Mouse (Mus musculus): Measurements from ENCODE around the gene Rin2. TPM values are rescaled to one million over a fixed set of nuclear protein-coding genes. Genes with fewer than 3 reads are reported as not detected.
"Not testable (repeated sequence)": the region's sequence is repeated elsewhere in the genome, so short reads cannot be mapped to it uniquely, and the experiment has no call there.

Rin2 gene
- total RNA-seq, 2 experiments from 2014 or later, result 24.2 to 29.3 TPM

DNA sequence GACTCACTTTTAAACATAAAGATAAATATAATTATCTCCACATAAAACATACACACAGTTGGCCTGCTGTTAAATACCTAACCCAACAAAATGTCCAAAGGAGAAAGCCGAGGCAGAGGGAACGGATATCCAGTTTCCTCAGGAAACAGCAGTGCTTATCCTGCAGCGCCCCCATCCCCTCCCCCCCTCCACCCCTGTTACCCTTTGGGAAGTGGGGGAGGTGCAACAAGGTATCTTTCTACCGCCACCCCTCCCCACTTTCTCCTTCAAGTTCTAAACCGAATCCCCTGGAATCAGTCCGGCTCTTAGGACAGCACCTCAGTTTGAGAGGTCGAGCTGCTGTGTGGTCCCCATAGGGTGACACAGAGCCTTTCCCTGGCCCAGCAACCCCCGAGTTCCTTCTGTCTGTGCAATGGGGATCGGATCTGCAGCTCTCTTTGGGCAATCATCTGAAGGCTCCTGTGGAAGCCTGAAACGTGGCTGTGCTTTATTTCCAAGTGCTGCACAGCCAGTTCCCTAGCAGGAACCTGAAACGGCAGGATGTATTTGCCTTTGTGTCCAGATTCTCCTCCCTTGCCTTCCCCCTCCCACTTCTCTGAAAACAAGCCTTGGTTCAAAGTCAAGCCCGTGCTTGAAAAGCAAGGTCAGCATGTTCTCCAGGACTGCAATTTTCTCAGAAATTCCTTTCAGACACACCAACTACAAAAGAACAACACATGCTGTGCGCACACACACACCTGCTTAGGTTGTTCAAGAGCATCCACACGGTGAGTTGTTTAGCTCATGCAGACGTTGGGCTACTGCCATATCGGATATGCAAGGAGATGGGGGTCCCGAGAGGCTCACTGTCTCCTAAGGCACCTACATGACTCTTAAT lies 209.3 kb downstream of the Rin2 start:
- Histone ChIP-seq H3K4me3 (no peak overlapping the region), H3K27ac (peak overlapping the region; percentile 79)
- DNase-seq (ENCODE audit: extremely low spot score in 1 of 2, low spot score in 2 of 2), result no peak
- intact Hi-C loops (cut with DNase I), result loop anchor here (5.0 kb wide), 2 partner anchors 92 to 187 kb away; no protein-coding TSS in a partner anchor
- TF ChIP-seq CTCF (IDR thresholded peaks at IDR 0.05), result no peak

DNA sequence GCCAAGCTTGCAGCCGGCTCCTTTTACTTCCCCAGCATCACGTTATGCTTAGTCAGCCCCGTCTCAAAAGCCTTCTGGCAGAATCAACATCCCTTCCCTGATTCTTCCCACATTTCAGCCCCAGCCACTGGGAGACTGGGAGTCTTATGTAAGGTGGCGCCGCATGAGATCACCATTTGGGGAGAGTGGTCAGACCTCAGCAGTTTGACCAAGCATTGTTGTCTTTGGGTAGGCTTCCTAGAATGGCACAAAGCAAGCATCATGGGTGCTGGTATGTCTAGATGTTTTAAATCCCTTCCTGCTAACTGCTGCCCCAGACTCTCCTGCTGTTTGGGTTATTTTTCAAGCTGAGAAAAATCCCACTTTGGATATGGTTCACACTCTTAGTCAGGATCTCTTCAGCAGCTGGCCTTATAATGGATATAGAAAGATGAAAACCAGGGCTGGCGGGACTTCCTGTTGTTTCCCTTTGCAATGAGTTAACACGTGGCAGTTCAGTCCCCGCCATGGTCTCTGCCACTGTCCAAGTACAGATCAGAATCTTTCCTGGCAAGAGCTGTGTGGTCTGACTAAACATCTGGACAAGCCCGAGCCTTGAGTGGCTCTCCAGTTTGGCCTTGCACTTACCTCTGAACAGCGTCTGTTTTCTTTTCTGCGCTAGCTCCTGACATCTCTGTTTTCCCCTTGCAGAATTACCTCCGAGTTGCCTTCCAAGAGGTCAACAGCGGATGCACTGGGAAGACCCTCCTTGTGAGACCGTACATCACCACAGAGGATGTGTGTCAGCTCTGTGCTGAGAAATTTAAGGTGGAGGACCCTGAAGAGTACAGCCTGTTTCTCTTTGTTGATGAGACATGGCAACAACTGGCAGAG lies 210.1 kb downstream of the Rin2 start:
- no peak overlapping the region for H3K4me3 ChIP-seq
- intact Hi-C loops (cut with DNase I), result loop anchor here (5.0 kb wide), 3 partner anchors 33 to 188 kb away; no protein-coding TSS in a partner anchor
- no peak for TF ChIP-seq CTCF (IDR thresholded peaks at IDR 0.05)
- peak overlapping the region; percentile 79 for H3K27ac ChIP-seq
- peak in 1 of 2 experiments; percentile 57 for DNase-seq (ENCODE audit: extremely low spot score in 1 of 2, low spot score in 2 of 2)

DNA sequence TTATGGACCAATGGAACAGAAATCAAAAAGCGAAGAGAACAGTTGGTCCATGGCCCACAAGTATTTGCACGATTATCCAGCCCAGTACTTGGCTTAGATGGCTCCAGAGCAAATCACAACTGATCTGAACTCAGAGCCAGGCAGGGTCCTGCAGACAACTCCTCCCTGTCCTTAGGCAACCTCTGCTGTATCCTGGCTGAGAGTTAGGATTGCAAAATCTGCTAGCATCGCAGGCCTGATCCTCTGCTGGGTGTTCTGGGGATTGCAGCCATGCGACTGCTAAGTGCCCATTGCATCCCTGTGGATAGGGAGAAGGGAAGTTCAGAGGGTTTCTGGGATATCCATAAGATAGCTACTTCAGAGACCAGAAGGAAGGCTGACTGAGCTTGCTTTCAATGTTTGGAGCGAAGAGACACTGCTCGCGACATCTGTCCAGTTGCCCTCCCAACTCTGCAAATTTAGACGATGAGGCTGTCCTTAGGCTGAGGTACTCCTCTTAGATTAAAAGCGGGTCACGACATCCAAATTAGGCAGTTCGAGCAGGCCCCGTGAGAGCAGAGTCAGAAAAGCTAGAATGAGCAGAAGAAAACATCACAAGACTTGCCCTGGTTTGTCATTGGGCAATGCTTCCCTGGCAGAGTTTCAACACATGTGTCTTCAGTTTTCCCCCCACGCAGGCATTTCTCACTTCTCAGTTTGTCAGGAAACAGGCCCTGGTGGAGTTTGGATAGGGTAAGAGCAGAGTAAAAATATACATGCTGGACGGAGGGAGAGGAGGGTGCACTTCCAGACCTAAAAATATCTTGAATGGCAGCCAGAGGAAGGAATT lies 213.1 kb downstream of the Rin2 start:
- intact Hi-C loops (cut with DNase I), result loop anchor here (1.0 to 5.0 kb wide), 2 partner anchors 28 to 36 kb away; no protein-coding TSS in a partner anchor
- peak; percentile 53 for DNase-seq (ENCODE audit: extremely low spot score in 1 of 2, low spot score in 2 of 2)
- Histone ChIP-seq H3K4me3 (no peak overlapping the region), H3K27ac (peak overlapping the region; percentile 84)
- TF ChIP-seq CTCF (IDR thresholded peaks at IDR 0.05), result peak; percentile 42

- no peak for TF ChIP-seq CTCF (IDR thresholded peaks at IDR 0.05)
- intact Hi-C loops (cut with DNase I), result loop anchor here (1.0 to 5.0 kb wide), 2 partner anchors 29 to 37 kb away; no protein-coding TSS in a partner anchor
- Histone ChIP-seq H3K27ac (peak overlapping the region; percentile 73), H3K4me3 (no peak overlapping the region)
- no peak for DNase-seq (ENCODE audit: extremely low spot score in 1 of 2, low spot score in 2 of 2)
Measured at GRCm38 (mm10) chr2:145888766-145889480, 213.9 kb downstream of the Rin2 start.

DNA sequence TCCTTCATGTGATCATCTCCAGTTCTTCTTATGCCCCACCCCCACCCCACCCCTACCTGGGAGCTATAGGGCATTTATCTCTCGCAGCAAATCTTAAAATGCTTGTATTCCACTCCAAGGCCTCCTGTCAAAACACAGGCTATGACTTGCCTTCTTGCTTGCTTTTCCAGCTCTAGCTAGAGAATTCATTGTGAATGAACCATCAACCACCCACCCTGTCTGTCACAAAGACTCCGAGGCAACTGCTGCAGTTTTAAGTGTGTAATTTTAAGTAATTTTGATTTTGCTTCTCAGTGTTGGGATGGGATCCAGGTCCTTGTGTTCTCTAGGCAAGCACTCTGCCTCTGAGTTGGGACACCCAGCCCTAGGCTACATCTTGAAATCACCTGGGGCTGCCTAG lies 215.6 kb downstream of the Rin2 start:
- intact Hi-C loops (cut with DNase I), result no loop called here
- DNase-seq (ENCODE audit: extremely low spot score in 1 of 2, low spot score in 2 of 2), result no peak
- no peak overlapping the region for H3K4me3 ChIP-seq
- no peak overlapping the region for H3K27ac ChIP-seq
- no peak for TF ChIP-seq CTCF (IDR thresholded peaks at IDR 0.05)

DNA sequence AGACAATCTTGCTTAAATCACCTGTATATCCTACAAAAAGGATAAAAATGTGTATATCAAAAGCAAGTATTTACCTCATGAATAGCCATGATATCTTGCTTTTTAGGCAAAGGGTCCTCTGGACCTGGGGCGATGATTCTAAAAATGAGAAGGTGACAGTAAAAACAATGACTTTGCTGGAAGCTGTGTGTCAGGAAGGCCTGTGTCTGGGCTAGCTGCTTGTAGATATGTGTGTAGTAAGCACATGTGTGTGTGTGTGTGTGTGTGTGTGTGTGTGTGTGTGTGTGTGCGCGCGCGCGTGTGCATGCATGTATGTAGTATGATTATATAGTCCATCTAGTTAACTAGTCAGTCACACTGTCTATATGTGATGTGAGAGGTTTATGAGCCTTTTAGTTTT lies 218.7 kb downstream of the Rin2 start:
- DNase-seq (ENCODE audit: extremely low spot score in 1 of 2, low spot score in 2 of 2), result no peak
- Histone ChIP-seq H3K4me3 (no peak overlapping the region), H3K27ac (no peak overlapping the region)
- intact Hi-C loops (cut with DNase I), result no loop called here
- no peak for TF ChIP-seq CTCF (IDR thresholded peaks at IDR 0.05)

DNA sequence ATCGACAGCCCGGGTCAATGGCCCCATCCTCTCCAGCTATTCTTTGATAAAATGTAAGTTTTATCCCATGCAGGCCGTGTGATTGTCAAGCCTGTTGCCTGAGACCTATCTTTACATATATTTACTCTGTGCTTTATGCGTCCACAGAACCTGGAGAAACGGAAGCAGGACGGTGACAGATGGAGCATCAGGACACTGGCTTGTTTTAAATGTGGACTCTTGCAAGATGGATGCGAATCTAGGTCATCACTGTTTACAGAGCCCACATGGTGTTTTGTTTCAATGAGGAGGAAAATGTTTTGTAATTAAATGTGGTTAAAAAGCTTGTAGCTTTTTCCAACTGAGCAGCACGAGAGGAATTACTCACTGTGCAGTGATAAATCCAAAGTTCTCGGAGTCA lies 223.1 kb downstream of the Rin2 start:
- no peak for DNase-seq (ENCODE audit: extremely low spot score in 1 of 2, low spot score in 2 of 2)
- Histone ChIP-seq H3K4me3 (no peak overlapping the region), H3K27ac (no peak overlapping the region)
- TF ChIP-seq CTCF (IDR thresholded peaks at IDR 0.05), result no peak
- intact Hi-C loops (cut with DNase I), result no loop called here

DNA sequence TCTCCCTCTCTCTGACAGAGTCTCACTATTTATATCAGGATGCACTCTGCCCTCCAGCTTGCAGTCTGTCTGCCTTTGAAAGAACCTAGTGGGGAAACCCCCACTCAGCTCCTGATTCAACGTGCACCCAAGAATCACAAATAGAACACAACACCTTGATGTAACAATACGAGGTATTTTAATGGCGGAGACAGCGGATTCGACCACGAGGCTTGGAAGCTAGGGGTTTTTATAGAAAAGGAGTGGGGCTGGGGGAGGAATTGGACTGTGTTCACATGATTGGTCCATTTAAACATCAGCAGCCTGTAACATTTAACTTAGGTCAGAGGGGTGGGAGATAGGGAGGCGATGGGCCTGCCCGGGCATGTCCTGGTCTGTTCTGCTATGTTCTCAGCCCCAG lies 225.3 kb downstream of the Rin2 start:
- intact Hi-C loops (cut with DNase I), result loop anchor here (5.0 kb wide), 1 partner anchor 38 kb away; no protein-coding TSS in a partner anchor
- not testable (repeated sequence) for H3K4me3 ChIP-seq; H3K27ac ChIP-seq; DNase-seq (ENCODE audit: extremely low spot score in 1 of 2, low spot score in 2 of 2)

DNA sequence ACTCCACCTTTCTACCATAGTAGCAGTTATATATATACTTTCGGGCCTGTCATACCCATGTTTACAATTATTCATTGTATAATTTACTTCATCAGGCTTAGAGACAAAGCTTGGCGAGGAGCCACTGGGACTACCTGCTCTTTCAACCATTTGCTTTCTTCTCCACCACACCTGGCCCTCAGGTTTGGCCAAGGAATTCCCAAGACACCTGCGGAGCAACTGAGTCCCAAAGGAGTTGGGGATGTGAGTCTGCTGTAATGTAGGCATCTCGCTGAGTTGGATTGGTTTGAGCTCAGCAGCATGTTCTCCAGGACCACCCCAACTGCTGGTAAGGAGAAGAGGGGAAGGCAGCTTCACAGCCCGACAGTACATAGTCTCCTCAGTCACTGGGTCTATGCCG lies 226.8 kb downstream of the Rin2 start, which contains the start of gene Naa20:
TSS of gene Naa20 (plus strand) at position 239 of the 400 bp plus-strand sequence.
- TF ChIP-seq CTCF (IDR thresholded peaks at IDR 0.05), result no peak
- DNase-seq (ENCODE audit: extremely low spot score in 1 of 2, low spot score in 2 of 2), result no peak
- intact Hi-C loops (cut with DNase I), result loop anchor here (5.0 kb wide), 1 partner anchor 40 kb away; no protein-coding TSS in a partner anchor
- Histone ChIP-seq H3K27ac (peak within 1 kb of the TSS; percentile 91; the same call in 1 of the 2 replicates), H3K4me3 (peak within 1 kb of the TSS; percentile 97)
